Mouse (Mus musculus): ENCODE data around the gene Myl10.
"Not testable (repeated sequence)": the region's sequence is repeated elsewhere in the genome, so short reads cannot be mapped to it uniquely, and the experiment has no call there.

Gene Myl10

GRCm38 (mm10) chr5:136705532-136705931 lies 12.6 kb downstream of the Myl10 start:
- no peak for DNase-seq (ENCODE audit: low read depth, low spot score)

- DNase-seq (ENCODE audit: low read depth, low spot score) = peak; percentile 54
Observed at GRCm38 (mm10) chr5:136706803-136707202, 13.9 kb downstream of the Myl10 start.

- no peak for DNase-seq (ENCODE audit: low read depth, low spot score)
Observed at GRCm38 (mm10) chr5:136708116-136708515, 15.2 kb downstream of the Myl10 start.

GRCm38 (mm10) chr5:136710742-136711141 lies 17.8 kb downstream of the Myl10 start:
- no peak for DNase-seq (ENCODE audit: low read depth, low spot score)

- DNase-seq (ENCODE audit: low read depth, low spot score) = no peak
Observed at GRCm38 (mm10) chr5:136714232-136714875, 21.4 kb downstream of the Myl10 start.

- peak; percentile 76 for DNase-seq (ENCODE audit: low read depth, low spot score)
Observed at GRCm38 (mm10) chr5:136714879-136715278, 21.9 kb downstream of the Myl10 start.

- no peak for DNase-seq (ENCODE audit: low read depth, low spot score)
Observed at GRCm38 (mm10) chr5:136716696-136717572, 24.0 kb downstream of the Myl10 start.

GRCm38 (mm10) chr5:136717573-136717854 lies 24.6 kb downstream of the Myl10 start:
- DNase-seq (ENCODE audit: low read depth, low spot score) = no peak

- DNase-seq (ENCODE audit: low read depth, low spot score) = no peak
Observed at GRCm38 (mm10) chr5:136718656-136719055, 25.7 kb downstream of the Myl10 start.

GRCm38 (mm10) chr5:136721596-136721995 lies 28.6 kb downstream of the Myl10 start:
- DNase-seq (ENCODE audit: low read depth, low spot score) = no peak

- DNase-seq (ENCODE audit: low read depth, low spot score) = not testable (repeated sequence)
Observed at GRCm38 (mm10) chr5:136726271-136726670, 33.3 kb downstream of the Myl10 start.

GRCm38 (mm10) chr5:136738918-136739317 lies 46.0 kb downstream of the Myl10 start:
- DNase-seq (ENCODE audit: low read depth, low spot score) = no peak

GRCm38 (mm10) chr5:136746596-136746995 lies 53.6 kb downstream of the Myl10 start:
- DNase-seq (ENCODE audit: low read depth, low spot score) = no peak
